8 mouse cellular contexts compared by ENCODE assay signal in genomic region chr6:50455829-50456469, GRCm38 (mm10). TPM values are rescaled to one million over a fixed set of nuclear protein-coding genes. Genes with fewer than 3 reads are reported as not detected.
DNase-seq lines count a peak whose midpoint lies in the region; ATAC-seq and TF ChIP-seq lines count a peak whose summit lies in the region.

Gene Osbpl3 (minus strand): TSS chr6:50456201.

- H3K9me3 ChIP-seq in heart, embryonic 10.5 days: no peaks in the 10 kb centered on the region
- no peaks in the 10 kb centered on the region for H3K9me3 ChIP-seq in kidney, embryonic 15.5 days (replicated peaks)

- H3K36me3 ChIP-seq in heart, embryonic 10.5 days: no peaks in the 10 kb centered on the region
- no peaks in the 10 kb centered on the region for H3K36me3 ChIP-seq in kidney, embryonic 15.5 days

- H3K4me2 ChIP-seq in kidney, embryonic 15.5 days: peak within 1 kb of the TSS; percentile 94

- H3K27ac ChIP-seq in bone marrow macrophage, adult 2 months (ENCODE audit: insufficient read depth, low read depth, low read length): peak within 1 kb of the TSS; percentile 84
- peak within 1 kb of the TSS; percentile 90 for H3K27ac ChIP-seq in heart, embryonic 10.5 days
- peak within 1 kb of the TSS; percentile 94 for H3K27ac ChIP-seq in kidney, embryonic 15.5 days

- peak; percentile 56; the same call in 1 of the 2 replicates for ATAC-seq in erythroblast, adult 5-6 weeks (replicated peaks; ENCODE audit: low FRiP score, poor library complexity, severe bottlenecking)
- ATAC-seq in kidney, embryonic 15.5 days (replicated peaks; ENCODE audit: low FRiP score): peak; percentile 97
- peak; percentile 70 for ATAC-seq in monocyte, adult 5-6 weeks (replicated peaks; ENCODE audit: insufficient number of reproducible peaks, low FRiP score, low TSS enrichment, poor library complexity, severe bottlenecking)

- peak within 1 kb of the TSS; percentile 79 for H3K9ac ChIP-seq in kidney, embryonic 15.5 days

- no peak for TF ChIP-seq POLR2A in bone marrow macrophage, adult 2 months (IDR thresholded peaks at IDR 0.05; ENCODE audit: borderline replicate concordance, low read depth, low read length)

- H3K27me3 ChIP-seq in heart, embryonic 10.5 days (ENCODE audit: insufficient read depth, poor library complexity, severe bottlenecking): no peaks in the 10 kb centered on the region
- H3K27me3 ChIP-seq in kidney, embryonic 15.5 days: no peaks in the 10 kb centered on the region

- no peak for TF ChIP-seq CTCF in bone marrow macrophage, adult 2 months (IDR thresholded peaks at IDR 0.05; ENCODE audit: low read depth, low read length)

- H3K4me1 ChIP-seq in bone marrow macrophage, adult 2 months (ENCODE audit: control insufficient read depth, insufficient read depth, low read length): peaks cover 52% of the 10 kb centered on the region
- H3K4me1 ChIP-seq in heart, embryonic 10.5 days: peaks cover 26% of the 10 kb centered on the region
- peaks cover 32% of the 10 kb centered on the region for H3K4me1 ChIP-seq in kidney, embryonic 15.5 days

- DNase-seq in 416B (ENCODE audit: low read depth) (peak; percentile 99), liver (peak; percentile 85)
- peak; percentile 98 for DNase-seq in heart, embryonic 10.5 days (ENCODE audit: low spot score)
- DNase-seq in spleen, postnatal 4 days (ENCODE audit: low spot score in 2 of 2): peak; percentile 62 to 79

- WGBS in heart, embryonic 10.5 days: under 1% methylated on average over 45 of the region's 45 CpGs
- WGBS in kidney, embryonic 15.5 days: under 1% methylated on average over 45 of the region's 45 CpGs

- peak within 1 kb of the TSS; percentile 83 for H3K4me3 ChIP-seq in bone marrow macrophage, adult 2 months (ENCODE audit: insufficient read depth, low read length)
- peak within 1 kb of the TSS; percentile 85 for H3K4me3 ChIP-seq in heart, embryonic 10.5 days
- H3K4me3 ChIP-seq in kidney, embryonic 15.5 days (replicated peaks): peak within 1 kb of the TSS; percentile 76

RNA-seq across cellular contexts. Expression of gene Osbpl3, which starts in this region (rescaled TPM):
- 23.4 and 26.4 TPM in 2 replicates for polyA plus RNA-seq in bone marrow macrophage, adult 2 months (2012; ENCODE audit: insufficient read depth, insufficient read length, missing spikeins)
- total RNA-seq in erythroblast, adult 5-6 weeks (2015; ENCODE audit: low replicate concordance): 0.77 and 5.6 TPM in 2 replicates
- 2.2 and 2.5 TPM in 2 replicates for total RNA-seq in erythroblast, adult 5-6 weeks (2017; ENCODE audit: low replicate concordance)
- polyA plus RNA-seq in heart, embryonic 10.5 days (2016; fragmentation: Nextera tagmentation; extraction: Ambion mirVana): 8.0 and 13.4 TPM in 2 replicates
- polyA plus RNA-seq in kidney, embryonic 15.5 days (2015; fragmentation: Nextera tagmentation; extraction: Ambion mirVana): 15.7 and 16.7 TPM in 2 replicates
- total RNA-seq in monocyte, adult 5-6 weeks (2017): 58.3 to 144 TPM (median 65.9 TPM) in 3 replicates

Comparison
In these comparisons a context has a peak if more than half of its experiments do, and no peak if none do; other contexts are left out.
1. Peak in every context shown above with its lines: DNase-seq, ATAC-seq, H3K4me3 ChIP-seq and H3K27ac ChIP-seq.